Mouse (Mus musculus): ENCODE results near the gene Olfr1392. TPM values are rescaled to one million over a fixed set of nuclear protein-coding genes. Genes with fewer than 3 reads are reported as not detected.

Olfr1392 gene
- total and polyA plus RNA-seq, 2 experiments from 2014 or later: 0.12 to 0.95 TPM

GRCm38 (mm10) chr11:49269761-49270160, 15.3 kb upstream of the Olfr1392 start:
- ATAC-seq (no peak), DNase-seq (no peak)
- Histone ChIP-seq H3K36me3 (ENCODE audit: insufficient read depth) (no peaks in the 10 kb centered on the region), H3K4me1 (ENCODE audit: insufficient read depth) (no peaks in the 10 kb centered on the region), H3K9me3 (ENCODE audit: low read length) (no peaks in the 10 kb centered on the region), H3K4me3 (ENCODE audit: low read depth, low read length) (no peak overlapping the region), H3K27me3 (ENCODE audit: insufficient read depth, low read length) (no peaks in the 10 kb centered on the region), H3K4me2 (ENCODE audit: low read depth) (no peak overlapping the region), H3K9ac (no peak overlapping the region), H3K27ac (ENCODE audit: low read depth, low read length) (no peak overlapping the region)
- 95% methylated on average over 9 of the region's 9 CpGs for WGBS
- TF ChIP-seq CTCF (IDR thresholded peaks at IDR 0.05; ENCODE audit: low read depth): no peak

GRCm38 (mm10) chr11:49270368-49270767, 14.7 kb upstream of the Olfr1392 start:
- ATAC-seq (no peak), DNase-seq (no peak)
- no peak overlapping the region for H3K4me2 ChIP-seq (ENCODE audit: low read depth)
- no peak overlapping the region for H3K4me3 ChIP-seq (ENCODE audit: low read depth, low read length)
- no peaks in the 10 kb centered on the region for H3K4me1 ChIP-seq (ENCODE audit: insufficient read depth)
- H3K36me3 ChIP-seq (ENCODE audit: insufficient read depth): no peaks in the 10 kb centered on the region
- no peaks in the 10 kb centered on the region for H3K9me3 ChIP-seq (ENCODE audit: low read length)
- whole genome bisulfite sequencing: 89% methylated on average over 4 of the region's 4 CpGs
- no peak overlapping the region for H3K27ac ChIP-seq (ENCODE audit: low read depth, low read length)
- no peak for TF ChIP-seq CTCF (IDR thresholded peaks at IDR 0.05; ENCODE audit: low read depth)
- H3K9ac ChIP-seq: no peak overlapping the region
- H3K27me3 ChIP-seq (ENCODE audit: insufficient read depth, low read length): no peaks in the 10 kb centered on the region

- Histone ChIP-seq H3K9me3 (ENCODE audit: low read length) (no peaks in the 10 kb centered on the region), H3K27ac (ENCODE audit: low read depth, low read length) (no peak overlapping the region), H3K36me3 (ENCODE audit: insufficient read depth) (no peaks in the 10 kb centered on the region), H3K4me3 (ENCODE audit: low read depth, low read length) (no peak overlapping the region), H3K4me2 (ENCODE audit: low read depth) (no peak overlapping the region), H3K9ac (no peak overlapping the region), H3K4me1 (ENCODE audit: insufficient read depth) (no peaks in the 10 kb centered on the region), H3K27me3 (ENCODE audit: insufficient read depth, low read length) (no peaks in the 10 kb centered on the region)
- WGBS: 26% methylated on average over 7 of the region's 7 CpGs
- peak; percentile 74; the same call in 1 of the 2 replicates for ATAC-seq
- peak; percentile 75 for DNase-seq
- TF ChIP-seq CTCF (IDR thresholded peaks at IDR 0.05; ENCODE audit: low read depth): peak; percentile 84
Measured at GRCm38 (mm10) chr11:49271334-49271733, 13.7 kb upstream of the Olfr1392 start.

GRCm38 (mm10) chr11:49273834-49274519, 11.1 kb upstream of the Olfr1392 start:
- no peak overlapping the region for H3K4me3 ChIP-seq (ENCODE audit: low read depth, low read length)
- no peak for DNase-seq
- 70% methylated on average over 11 of the region's 11 CpGs for WGBS
- no peaks in the 10 kb centered on the region for H3K27me3 ChIP-seq (ENCODE audit: insufficient read depth, low read length)
- no peaks in the 10 kb centered on the region for H3K9me3 ChIP-seq (ENCODE audit: low read length)
- H3K27ac ChIP-seq (ENCODE audit: low read depth, low read length): no peak overlapping the region
- H3K9ac ChIP-seq: no peak overlapping the region
- H3K36me3 ChIP-seq (ENCODE audit: insufficient read depth): no peaks in the 10 kb centered on the region
- ATAC-seq: no peak
- H3K4me1 ChIP-seq (ENCODE audit: insufficient read depth): no peaks in the 10 kb centered on the region
- no peak for TF ChIP-seq CTCF (IDR thresholded peaks at IDR 0.05; ENCODE audit: low read depth)
- no peak overlapping the region for H3K4me2 ChIP-seq (ENCODE audit: low read depth)

- no peak within 1 kb of the TSS for H3K4me2 ChIP-seq (ENCODE audit: low read depth)
- no peak within 1 kb of the TSS for H3K4me3 ChIP-seq (ENCODE audit: low read depth, low read length)
- no peaks in the 10 kb centered on the region for H3K36me3 ChIP-seq (ENCODE audit: insufficient read depth)
- no peak within 1 kb of the TSS for H3K27ac ChIP-seq (ENCODE audit: low read depth, low read length)
- no peaks in the 10 kb centered on the region for H3K4me1 ChIP-seq (ENCODE audit: insufficient read depth)
- H3K27me3 ChIP-seq (ENCODE audit: insufficient read depth, low read length): no peaks in the 10 kb centered on the region
- no peak for TF ChIP-seq CTCF (IDR thresholded peaks at IDR 0.05; ENCODE audit: low read depth)
- no peaks in the 10 kb centered on the region for H3K9me3 ChIP-seq (ENCODE audit: low read length)
- ATAC-seq (no peak), DNase-seq (no peak)
- H3K9ac ChIP-seq: no peak within 1 kb of the TSS
- 84% methylated on average over 3 of the region's 3 CpGs for WGBS
Measured at GRCm38 (mm10) chr11:49278222-49278621, 6.9 kb upstream of the Olfr1392 start, which contains the start of gene Olfr1393. Olfr1393 (plus strand) TSS chr11:49278304.

- H3K27me3 ChIP-seq (ENCODE audit: insufficient read depth, low read length): no peaks in the 10 kb centered on the region
- no peak overlapping the region for H3K4me2 ChIP-seq (ENCODE audit: low read depth)
- no peak overlapping the region for H3K4me3 ChIP-seq (ENCODE audit: low read depth, low read length)
- no peak for DNase-seq
- 69% methylated on average over 2 of the region's 2 CpGs for WGBS
- no peaks in the 10 kb centered on the region for H3K36me3 ChIP-seq (ENCODE audit: insufficient read depth)
- no peak overlapping the region for H3K9ac ChIP-seq
- no peaks in the 10 kb centered on the region for H3K9me3 ChIP-seq (ENCODE audit: low read length)
- no peak for TF ChIP-seq CTCF (IDR thresholded peaks at IDR 0.05; ENCODE audit: low read depth)
- H3K27ac ChIP-seq (ENCODE audit: low read depth, low read length): no peak overlapping the region
- no peaks in the 10 kb centered on the region for H3K4me1 ChIP-seq (ENCODE audit: insufficient read depth)
- ATAC-seq: no peak
Measured at GRCm38 (mm10) chr11:49287251-49287650, 2.2 kb downstream of the Olfr1392 start.

- Histone ChIP-seq H3K36me3 (ENCODE audit: insufficient read depth) (no peaks in the 10 kb centered on the region), H3K27me3 (ENCODE audit: insufficient read depth, low read length) (no peaks in the 10 kb centered on the region), H3K9ac (no peak overlapping the region), H3K27ac (ENCODE audit: low read depth, low read length) (no peak overlapping the region), H3K9me3 (ENCODE audit: low read length) (no peaks in the 10 kb centered on the region), H3K4me3 (ENCODE audit: low read depth, low read length) (no peak overlapping the region), H3K4me2 (ENCODE audit: low read depth) (no peak overlapping the region), H3K4me1 (ENCODE audit: insufficient read depth) (no peaks in the 10 kb centered on the region)
- no peak for TF ChIP-seq CTCF (IDR thresholded peaks at IDR 0.05; ENCODE audit: low read depth)
- DNase-seq (no peak), ATAC-seq (peak; percentile 29; the same call in 1 of the 2 replicates)
- WGBS: 37% methylated on average over 3 of the region's 3 CpGs
Measured at GRCm38 (mm10) chr11:49292777-49293176, 7.7 kb downstream of the Olfr1392 start.
